Comparison of ENCODE assay signal across 24 mouse cellular contexts in genomic region chr2:66655431-66655830, GRCm38 (mm10). TPM values are rescaled to one million over a fixed set of nuclear protein-coding genes. Genes with fewer than 3 reads are reported as not detected.
DNase-seq lines count a peak whose midpoint lies in the region; ATAC-seq and TF ChIP-seq lines count a peak whose summit lies in the region.
"Had no signal": no experiment of that assay in that cellular context is flagged by ENCODE, and none has a peak within 500 bp of the region (broad histone marks: within the 10 kb centered on the region; RNA-seq: fewer than 3 reads in every experiment).

No protein-coding gene starts in this region.

- ATAC-seq in lung, embryonic 15.5 days (ENCODE audit: borderline replicate concordance, extremely low read depth, low FRiP score, low TSS enrichment) = peak; percentile 88
- peak; percentile 43 for ATAC-seq in embryonic facial prominence, embryonic 15.5 days (ENCODE audit: insufficient number of reproducible peaks, low FRiP score, low TSS enrichment, low read depth)
- peak; percentile 46; the same call in 1 of the 2 replicates for ATAC-seq in stomach, embryonic 14.5 days (ENCODE audit: insufficient number of reproducible peaks, insufficient read depth, low FRiP score, low read depth)
- ATAC-seq: forebrain, embryonic 13.5 days; hindbrain, postnatal 0 days; intestine, postnatal 0 days; liver, embryonic 12.5 days; Patski had no signal

- H3K4me2 ChIP-seq in lung, embryonic 15.5 days = no peak overlapping the region
- H3K4me2 ChIP-seq in embryonic facial prominence, embryonic 15.5 days (replicated peaks) = no peak overlapping the region
- no peak overlapping the region for H3K4me2 ChIP-seq in stomach, embryonic 14.5 days (replicated peaks; ENCODE audit: low read depth, low read length)
- H3K4me2 ChIP-seq: forebrain, embryonic 13.5 days; liver, embryonic 12.5 days; neural tube, embryonic 13.5 days had no signal

- no peak for TF ChIP-seq CTCF in lung, adult 2 months (IDR thresholded peaks at IDR 0.05; ENCODE audit: insufficient read depth, low read length)

- no peak overlapping the region for H3K27ac ChIP-seq in lung, embryonic 15.5 days
- no peak overlapping the region for H3K27ac ChIP-seq in embryonic facial prominence, embryonic 15.5 days (replicated peaks)
- H3K27ac ChIP-seq in stomach, embryonic 14.5 days (ENCODE audit: low read length) = no peak overlapping the region
- H3K27ac ChIP-seq: forebrain, embryonic 13.5 days; hindbrain, postnatal 0 days; liver, embryonic 12.5 days; neural tube, embryonic 13.5 days had no signal

- DNase-seq in heart, postnatal 4 days = peak; percentile 9
- no peak for DNase-seq in heart, postnatal 14 days
- DNase-seq in lung, adult 2 months = no peak
- DNase-seq in adrenal gland, postnatal 36 days = no peak
- DNase-seq: adrenal gland, postnatal 10 days; embryo, embryonic 11 days; gastrocnemius, postnatal 14 days; kidney, postnatal 25 days; left cerebral cortex, postnatal 4 days; right cerebral cortex, adult 18-20 months; thymus, adult 18-20 months; thymus, postnatal 4 days had no signal

- no peaks in the 10 kb centered on the region for H3K9me3 ChIP-seq in lung, embryonic 15.5 days
- no peaks in the 10 kb centered on the region for H3K9me3 ChIP-seq in embryonic facial prominence, embryonic 15.5 days (replicated peaks)
- no peaks in the 10 kb centered on the region for H3K9me3 ChIP-seq in stomach, embryonic 14.5 days (ENCODE audit: control insufficient read depth, low read depth, low read length)
- H3K9me3 ChIP-seq: forebrain, embryonic 13.5 days; liver, embryonic 12.5 days; neural tube, embryonic 13.5 days had no signal

- whole genome bisulfite sequencing in lung, embryonic 15.5 days = 22% methylated on average over 2 of the region's 2 CpGs
- 32% methylated on average over 2 of the region's 2 CpGs for WGBS in lung, adult 2 months
- WGBS in embryonic facial prominence, embryonic 15.5 days = 62% methylated on average over 2 of the region's 2 CpGs
- WGBS in stomach, embryonic 14.5 days = 58% methylated on average over 2 of the region's 2 CpGs

- no peak for TF ChIP-seq POLR2A in lung, adult 2 months (IDR thresholded peaks at IDR 0.05; ENCODE audit: borderline replicate concordance, extremely low read depth, low read depth, low read length)

- no peak overlapping the region for H3K4me3 ChIP-seq in lung, embryonic 15.5 days
- no peak overlapping the region for H3K4me3 ChIP-seq in lung, adult 2 months (replicated peaks; ENCODE audit: extremely low read depth, low read depth, low read length)
- H3K4me3 ChIP-seq in embryonic facial prominence, embryonic 15.5 days (replicated peaks) = no peak overlapping the region
- H3K4me3 ChIP-seq in stomach, embryonic 14.5 days (ENCODE audit: low read depth, low read length) = no peak overlapping the region
- H3K4me3 ChIP-seq: forebrain, embryonic 13.5 days; liver, embryonic 12.5 days; neural tube, embryonic 13.5 days had no signal

- no peaks in the 10 kb centered on the region for H3K4me1 ChIP-seq in lung, embryonic 15.5 days
- H3K4me1 ChIP-seq in lung, adult 2 months (ENCODE audit: control insufficient read depth, insufficient read depth, low read length) = no peaks in the 10 kb centered on the region
- H3K4me1 ChIP-seq in embryonic facial prominence, embryonic 15.5 days = no peaks in the 10 kb centered on the region
- no peaks in the 10 kb centered on the region for H3K4me1 ChIP-seq in stomach, embryonic 14.5 days (ENCODE audit: control insufficient read depth, insufficient read depth, low read length)
- H3K4me1 ChIP-seq: forebrain, embryonic 13.5 days; liver, embryonic 12.5 days; neural tube, embryonic 13.5 days had no signal

- no peaks in the 10 kb centered on the region for H3K27me3 ChIP-seq in lung, embryonic 15.5 days
- H3K27me3 ChIP-seq in embryonic facial prominence, embryonic 15.5 days = no peaks in the 10 kb centered on the region
- H3K27me3 ChIP-seq in stomach, embryonic 14.5 days (ENCODE audit: control insufficient read depth, insufficient read depth, low read length) = no peaks in the 10 kb centered on the region
- H3K27me3 ChIP-seq: forebrain, embryonic 13.5 days; liver, embryonic 12.5 days; neural tube, embryonic 13.5 days; Patski had no signal

- H3K36me3 ChIP-seq in lung, embryonic 15.5 days = no peaks in the 10 kb centered on the region
- no peaks in the 10 kb centered on the region for H3K36me3 ChIP-seq in embryonic facial prominence, embryonic 15.5 days
- no peaks in the 10 kb centered on the region for H3K36me3 ChIP-seq in stomach, embryonic 14.5 days (ENCODE audit: control insufficient read depth, insufficient read depth, low read length)
- H3K36me3 ChIP-seq: liver, embryonic 12.5 days; neural tube, embryonic 13.5 days had no signal

- intact Hi-C loops in heart, postnatal 14 days (cut with DNase I) = no loop called here

- H3K9ac ChIP-seq in lung, embryonic 15.5 days = no peak overlapping the region
- H3K9ac ChIP-seq in embryonic facial prominence, embryonic 15.5 days = no peak overlapping the region
- no peak overlapping the region for H3K9ac ChIP-seq in stomach, embryonic 14.5 days (replicated peaks; ENCODE audit: low read depth, low read length)
- H3K9ac ChIP-seq: forebrain, embryonic 13.5 days; liver, embryonic 12.5 days; neural tube, embryonic 13.5 days had no signal

RNA-seq across cellular contexts. Expression of gene Scn9a, which starts 20.7 kb away (rescaled TPM):
- under 1 TPM; 0.05 to 0.09 TPM for total RNA-seq in heart, postnatal 4 days (2021)
- total RNA-seq in heart, postnatal 14 days (2021) = under 1 TPM in 1 of 2 experiments, not detected in 1; 0.02 TPM
- 0.19 and 0.39 TPM in 2 replicates for polyA plus RNA-seq in lung, embryonic 15.5 days (2015; fragmentation: Nextera tagmentation; extraction: Ambion mirVana)
- 0.01 TPM in 1 of 2 replicates, not detected in the other for polyA plus RNA-seq in lung, adult 2 months (2012; rRNA removed)
- 1.7 and 2.9 TPM in 2 replicates for polyA plus RNA-seq in embryonic facial prominence, embryonic 15.5 days (2015; fragmentation: Nextera tagmentation; extraction: Ambion mirVana)
- 1.5 and 2.0 TPM in 2 replicates for polyA plus RNA-seq in stomach, embryonic 14.5 days (2014; fragmentation: Nextera tagmentation; extraction: Ambion mirVana)
- total RNA-seq in adrenal gland, postnatal 36 days (2021) = under 1 TPM; 0.82 to 0.86 TPM
- total RNA-seq: gastrocnemius, postnatal 14 days; heart, adult 18-20 months; heart, postnatal 10 days; megakaryocyte-erythroid progenitor cell, adult 5-6 weeks had no signal
- polyA plus RNA-seq: liver, embryonic 12.5 days; Patski had no signal
